Mouse (Mus musculus) forebrain, embryonic 13.5 days (tissue): ENCODE data around the gene Opa1. TPM values are rescaled to one million over a fixed set of nuclear protein-coding genes. Genes with fewer than 3 reads are reported as not detected.
A peak's percentile ranks its signal among the peaks of the same experiment; 100 is the strongest.

Experiments
- ATAC-seq: fragments of 200-750 bp; cut with Nextera tagmentation; 2 replicates; pipeline ENCODE4 v1.8.0; 2017
- H3K27ac ChIP-seq: fragments of 300-500 bp; sonication (generic); 2 replicates; pipeline ENCODE4 v1.5.1; 2015; ENCODE audit warnings: inconsistent platforms, mild to moderate bottlenecking, moderate library complexity
- H3K27me3 ChIP-seq: fragments of 300-500 bp; sonication (generic); 2 replicates; pipeline ENCODE4 v1.6.1; 2015; ENCODE audit warnings: mild to moderate bottlenecking, inconsistent platforms
- H3K36me3 ChIP-seq: fragments of 300-500 bp; sonication (generic); 2 replicates; pipeline ENCODE4 v1.6.1; 2015; ENCODE audit warnings: mild to moderate bottlenecking, inconsistent platforms; ENCODE audit not compliant: poor library complexity, severe bottlenecking
- H3K4me1 ChIP-seq: fragments of 300-500 bp; sonication (generic); 2 replicates; pipeline ENCODE4 v1.6.1; 2015; ENCODE audit warnings: inconsistent platforms
- H3K4me2 ChIP-seq: fragments of 300-500 bp; sonication (generic); 2 replicates; pipeline ENCODE4 v1.6.1; 2015; ENCODE audit warnings: inconsistent platforms, mild to moderate bottlenecking, moderate library complexity
- H3K4me3 ChIP-seq: fragments of 300-500 bp; sonication (generic); 2 replicates; pipeline ENCODE4 v1.5.1; 2015; ENCODE audit warnings: mild to moderate bottlenecking, inconsistent platforms
- H3K9ac ChIP-seq: fragments of 300-500 bp; sonication (generic); 2 replicates; pipeline ENCODE4 v1.6.1; 2015; ENCODE audit warnings: mild to moderate bottlenecking, inconsistent platforms
- H3K9me3 ChIP-seq: fragments of 300-500 bp; sonication (generic); replicated peaks from 2 replicates; pipeline ENCODE4 v1.6.1; 2016; ENCODE audit warnings: inconsistent platforms
- WGBS: fragments of 180-500 bp; shearing (Covaris S2); methylation state at CpG from one replicate; pipeline ENCODE4 v1.1.7; 2015; 5-methylcytosine and 5-hydroxymethylcytosine counted together
- polyA plus RNA-seq: library from polyadenylated mRNA; unstranded; fragments of >200 nt; fragmentation: Nextera tagmentation; extraction: Ambion mirVana; gene quantifications from 2 replicates; pipeline ENCODE4 v1.2.1, GENCODE M21; 2015

Gene Opa1
- polyA plus RNA-seq = 40.0 and 41.6 TPM in 2 replicates

GRCm38 (mm10) chr16:29579167-29579786, at the start of gene Opa1:
TSS of gene Opa1 (plus strand) at chr16:29579334.
- peak within 1 kb of the TSS; percentile 98 for H3K4me3 ChIP-seq

GRCm38 (mm10) chr16:29533641-29534040, 45.5 kb upstream of the Opa1 start:
- H3K9ac ChIP-seq = no peak overlapping the region
- H3K27me3 ChIP-seq = no peaks in the 10 kb centered on the region
- no peak overlapping the region for H3K27ac ChIP-seq
- no peaks in the 10 kb centered on the region for H3K36me3 ChIP-seq
- H3K4me2 ChIP-seq = no peak overlapping the region
- no peaks in the 10 kb centered on the region for H3K9me3 ChIP-seq
- 83% methylated on average over 6 of the region's 6 CpGs for WGBS
- no peak for ATAC-seq
- H3K4me1 ChIP-seq = peaks cover 7% of the 10 kb centered on the region
- no peak overlapping the region for H3K4me3 ChIP-seq

More at GRCm38 (mm10) chr16:29579167-29579786, at the start of gene Opa1:
- no peak within 1 kb of the TSS for H3K27ac ChIP-seq
- no peaks in the 10 kb centered on the region for H3K27me3 ChIP-seq
- no peaks in the 10 kb centered on the region for H3K36me3 ChIP-seq
- 0% methylated on average over 39 of the region's 39 CpGs for WGBS
- H3K4me1 ChIP-seq = peaks cover 14% of the 10 kb centered on the region
- peak within 1 kb of the TSS; percentile 92 for H3K4me2 ChIP-seq
- peak within 1 kb of the TSS; percentile 92 for H3K9ac ChIP-seq
- peak; percentile 99 for ATAC-seq
- no peaks in the 10 kb centered on the region for H3K9me3 ChIP-seq

DNA sequence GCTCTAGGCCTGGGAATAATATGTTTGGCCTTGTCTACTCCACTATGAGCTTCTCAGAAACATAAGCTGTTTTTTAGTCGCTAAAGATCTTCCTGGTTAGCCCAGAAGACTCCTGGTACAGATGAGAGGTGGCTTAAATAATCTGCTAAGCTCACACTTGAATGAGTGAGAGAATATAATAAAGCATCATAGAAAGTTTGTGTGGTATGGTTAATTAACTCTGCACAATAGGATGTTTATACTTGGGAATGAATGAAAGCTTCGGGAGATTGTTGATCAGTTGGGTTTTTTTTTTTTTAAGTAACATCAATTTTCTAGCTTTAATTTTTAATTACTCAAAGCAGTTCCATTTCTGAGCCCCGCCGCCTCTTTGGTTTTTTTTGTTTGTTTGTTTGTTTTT, 43.3 kb upstream of the Opa1 start:
- no peak overlapping the region for H3K9ac ChIP-seq
- no peaks in the 10 kb centered on the region for H3K9me3 ChIP-seq
- no peaks in the 10 kb centered on the region for H3K27me3 ChIP-seq
- no peak overlapping the region for H3K27ac ChIP-seq
- WGBS = 64% methylated on average over 4 of the region's 4 CpGs
- ATAC-seq = no peak
- H3K4me1 ChIP-seq = peaks cover 7% of the 10 kb centered on the region
- no peak overlapping the region for H3K4me2 ChIP-seq
- H3K4me3 ChIP-seq = no peak overlapping the region
- H3K36me3 ChIP-seq = no peaks in the 10 kb centered on the region

DNA sequence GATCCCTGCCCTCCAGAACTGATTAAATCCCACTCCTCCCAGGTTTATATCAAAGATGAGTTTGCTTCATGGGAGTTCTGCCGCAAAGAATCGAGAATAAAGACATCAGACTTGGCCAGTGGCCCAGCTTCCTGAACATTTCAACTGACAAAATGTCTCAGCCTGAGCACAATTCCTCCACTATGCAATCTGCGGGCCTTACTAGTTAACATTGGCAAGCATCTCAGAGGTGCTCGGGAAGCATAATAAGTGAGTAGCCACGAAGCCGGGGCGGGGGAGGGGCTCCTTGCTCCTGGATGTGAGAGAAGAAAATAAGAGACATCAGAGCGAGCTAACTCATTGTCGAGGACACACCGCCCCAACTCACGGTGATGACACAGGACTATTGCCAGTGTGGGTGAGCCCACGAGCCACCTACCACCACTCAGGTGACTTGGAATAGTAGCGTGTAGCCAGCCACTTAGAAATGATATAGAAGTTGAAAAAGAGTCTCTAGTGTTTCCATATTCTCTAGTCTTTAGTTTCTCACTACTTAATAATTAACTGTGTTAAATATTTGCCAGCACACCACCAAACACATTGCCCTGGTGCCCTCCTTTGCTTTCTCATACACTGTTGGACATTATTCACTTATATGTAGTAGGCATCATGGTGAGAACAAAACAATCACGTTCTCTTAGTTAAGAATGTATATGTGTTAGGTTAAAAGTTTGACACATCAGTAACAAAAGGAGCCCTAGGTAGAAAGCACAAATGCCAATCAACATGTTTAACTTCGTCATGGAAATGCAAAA, 42.5 kb upstream of the Opa1 start:
- no peaks in the 10 kb centered on the region for H3K27me3 ChIP-seq
- 50% methylated on average over 15 of the region's 15 CpGs for WGBS
- H3K4me3 ChIP-seq = no peak overlapping the region
- ATAC-seq = peak; percentile 84
- H3K9me3 ChIP-seq = no peaks in the 10 kb centered on the region
- H3K9ac ChIP-seq = no peak overlapping the region
- no peak overlapping the region for H3K27ac ChIP-seq
- no peaks in the 10 kb centered on the region for H3K36me3 ChIP-seq
- peaks cover 7% of the 10 kb centered on the region for H3K4me1 ChIP-seq
- H3K4me2 ChIP-seq = peak overlapping the region; percentile 2; the same call in 1 of the 2 replicates

- H3K27me3 ChIP-seq = 0 out of 2 replicates have a peak, but pooled peaks cover 3% of the 10 kb centered on the region
- no peaks in the 10 kb centered on the region for H3K36me3 ChIP-seq
- H3K4me2 ChIP-seq = no peak overlapping the region
- H3K9ac ChIP-seq = no peak overlapping the region
- H3K9me3 ChIP-seq = no peaks in the 10 kb centered on the region
- no peak overlapping the region for H3K4me3 ChIP-seq
- ATAC-seq = no peak
- no peak overlapping the region for H3K27ac ChIP-seq
- peaks cover 7% of the 10 kb centered on the region for H3K4me1 ChIP-seq
Measured at GRCm38 (mm10) chr16:29539906-29540305, 39.2 kb upstream of the Opa1 start.

DNA sequence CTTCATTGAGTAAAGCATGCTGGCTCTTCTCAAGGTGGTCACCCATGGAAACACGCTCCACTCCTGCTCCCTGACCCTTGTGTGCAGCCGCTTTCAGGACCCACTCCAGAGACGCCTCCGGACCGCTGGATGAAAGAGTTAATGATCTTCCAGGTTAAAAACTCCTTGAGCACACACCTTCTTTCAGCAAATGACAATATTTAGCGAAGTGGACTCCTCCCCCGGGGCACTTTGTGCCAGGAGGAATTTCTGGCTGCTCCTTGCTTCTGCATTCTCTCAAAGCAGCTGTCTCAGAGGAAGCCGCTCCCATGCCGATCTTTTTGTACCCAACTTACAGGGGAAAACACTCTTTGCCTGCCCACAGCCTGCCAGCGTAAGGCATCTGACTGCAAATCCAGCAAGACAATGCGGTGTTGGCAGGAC, 37.9 kb upstream of the Opa1 start:
- Histone ChIP-seq H3K4me3 (no peak overlapping the region), H3K4me2 (no peak overlapping the region), H3K9ac (no peak overlapping the region), H3K36me3 (no peaks in the 10 kb centered on the region), H3K27me3 (0 out of 2 replicates have a peak, but pooled peaks cover 3% of the 10 kb centered on the region), H3K27ac (no peak overlapping the region), H3K9me3 (no peaks in the 10 kb centered on the region), H3K4me1 (peaks cover 4% of the 10 kb centered on the region)
- no peak for ATAC-seq
- WGBS = 75% methylated on average over 11 of the region's 11 CpGs

DNA sequence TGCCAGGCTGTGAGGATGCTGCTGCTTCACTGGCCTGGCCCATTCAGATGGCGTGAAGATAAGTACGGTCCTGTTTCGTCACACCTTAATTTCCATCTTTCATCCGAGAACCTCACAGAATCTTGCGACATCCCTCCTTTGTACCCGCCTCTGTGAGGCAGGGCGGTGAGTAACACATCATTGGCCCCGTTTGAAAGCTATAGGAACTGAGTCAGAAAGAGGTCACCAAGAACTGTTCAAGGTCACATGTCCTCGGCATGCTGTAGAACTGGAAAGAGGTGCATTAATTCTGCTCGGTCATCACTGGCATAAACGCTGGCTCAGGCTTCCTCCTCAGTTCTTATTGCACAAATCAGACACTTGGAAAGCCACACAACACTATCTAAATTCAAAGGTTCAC, 34.3 kb upstream of the Opa1 start, which contains the start of gene Atp13a4:
Gene Atp13a4, minus strand, starts transcription at position 36 of the 400 bp plus-strand sequence.
- Histone ChIP-seq H3K9me3 (no peaks in the 10 kb centered on the region), H3K4me3 (no peak within 1 kb of the TSS), H3K36me3 (no peaks in the 10 kb centered on the region), H3K4me1 (no peaks in the 10 kb centered on the region), H3K27me3 (0 out of 2 replicates have a peak, but pooled peaks cover 3% of the 10 kb centered on the region), H3K9ac (no peak within 1 kb of the TSS), H3K27ac (no peak within 1 kb of the TSS), H3K4me2 (no peak within 1 kb of the TSS)
- WGBS = 81% methylated on average over 11 of the region's 11 CpGs
- ATAC-seq = no peak

- WGBS = 88% methylated on average over 5 of the region's 5 CpGs
- no peak for ATAC-seq
- Histone ChIP-seq H3K4me3 (no peak overlapping the region), H3K27me3 (no peaks in the 10 kb centered on the region), H3K9ac (no peak overlapping the region), H3K27ac (no peak overlapping the region), H3K4me1 (no peaks in the 10 kb centered on the region), H3K9me3 (no peaks in the 10 kb centered on the region), H3K36me3 (no peaks in the 10 kb centered on the region), H3K4me2 (no peak overlapping the region)
Measured at GRCm38 (mm10) chr16:29559667-29560066, 19.5 kb upstream of the Opa1 start.

DNA sequence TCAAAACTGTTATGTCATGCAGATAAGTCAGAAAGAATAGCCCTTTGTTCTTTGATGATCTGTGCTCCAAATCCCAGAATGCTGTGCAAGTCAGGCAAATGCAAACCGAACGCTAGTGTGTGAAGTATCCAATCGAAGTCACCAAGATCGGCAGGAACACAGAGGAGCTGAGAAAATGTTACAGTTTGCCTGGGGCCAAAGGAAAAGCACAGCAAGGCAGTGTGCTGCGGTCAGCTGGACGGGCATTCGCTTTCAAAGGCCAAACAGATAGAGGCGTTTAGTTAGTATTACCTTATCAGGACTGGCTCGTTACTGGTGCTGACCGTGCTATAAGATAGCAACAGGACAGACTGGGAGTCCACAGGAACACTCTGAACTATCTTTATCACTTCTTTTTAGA, 18.7 kb upstream of the Opa1 start:
- no peaks in the 10 kb centered on the region for H3K4me1 ChIP-seq
- no peak overlapping the region for H3K4me3 ChIP-seq
- no peak overlapping the region for H3K27ac ChIP-seq
- H3K4me2 ChIP-seq = no peak overlapping the region
- WGBS = 52% methylated on average over 10 of the region's 10 CpGs
- no peak overlapping the region for H3K9ac ChIP-seq
- H3K27me3 ChIP-seq = no peaks in the 10 kb centered on the region
- H3K36me3 ChIP-seq = no peaks in the 10 kb centered on the region
- H3K9me3 ChIP-seq = no peaks in the 10 kb centered on the region
- ATAC-seq = peak; percentile 53; the same call in 1 of the 2 replicates

- H3K36me3 ChIP-seq = no peaks in the 10 kb centered on the region
- H3K9me3 ChIP-seq = no peaks in the 10 kb centered on the region
- ATAC-seq = peak; percentile 57; the same call in 1 of the 2 replicates
- 6% methylated on average over 7 of the region's 7 CpGs for WGBS
- no peak overlapping the region for H3K27ac ChIP-seq
- no peaks in the 10 kb centered on the region for H3K4me1 ChIP-seq
- no peak overlapping the region for H3K4me2 ChIP-seq
- no peak overlapping the region for H3K4me3 ChIP-seq
- no peaks in the 10 kb centered on the region for H3K27me3 ChIP-seq
- H3K9ac ChIP-seq = no peak overlapping the region
Measured at GRCm38 (mm10) chr16:29560869-29561268, 18.3 kb upstream of the Opa1 start.

DNA sequence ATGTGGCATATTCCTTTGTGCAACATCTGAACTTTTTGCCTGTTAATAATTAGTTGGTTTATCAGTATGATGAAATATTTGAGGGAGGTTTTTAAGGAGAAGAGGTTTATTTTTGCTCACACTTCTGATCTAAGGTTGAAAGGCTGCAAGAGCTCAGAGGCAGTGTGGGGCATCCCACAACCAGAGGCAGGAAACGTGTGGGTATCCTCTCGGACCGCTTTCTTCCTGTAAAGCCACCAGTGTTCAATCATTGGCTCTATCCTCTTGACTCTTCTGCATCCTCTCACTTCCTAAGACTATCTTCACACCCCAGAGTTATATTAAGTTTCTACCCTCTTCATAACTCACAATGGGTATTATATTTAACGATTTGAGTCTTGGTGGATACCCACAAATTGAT, 5.1 kb upstream of the Opa1 start:
- Histone ChIP-seq H3K4me2 (no peak overlapping the region), H3K4me3 (no peak overlapping the region), H3K36me3 (no peaks in the 10 kb centered on the region), H3K4me1 (no peaks in the 10 kb centered on the region), H3K9ac (no peak overlapping the region), H3K9me3 (no peaks in the 10 kb centered on the region), H3K27ac (no peak overlapping the region), H3K27me3 (no peaks in the 10 kb centered on the region)
- 76% methylated on average over 4 of the region's 4 CpGs for WGBS
- ATAC-seq = no peak

DNA sequence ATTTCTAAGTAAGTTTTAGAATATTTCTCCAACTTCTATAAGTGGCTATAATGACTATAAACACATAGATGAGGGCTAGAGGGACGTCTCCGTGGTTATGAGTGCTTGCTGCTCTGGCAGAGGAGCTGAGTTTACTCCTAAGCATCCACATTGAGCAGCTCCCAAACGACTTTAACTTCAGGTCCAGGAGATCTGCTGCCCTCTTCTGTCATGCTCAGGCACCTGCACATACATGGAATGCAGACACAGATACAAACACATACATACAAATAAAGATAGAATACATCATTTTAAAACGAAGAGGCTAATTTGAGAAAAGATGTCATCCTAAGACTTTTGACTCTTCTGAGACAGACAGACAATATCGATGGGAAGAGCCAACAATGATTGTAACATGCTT, 3.5 kb upstream of the Opa1 start:
- H3K9ac ChIP-seq = no peak overlapping the region
- H3K4me1 ChIP-seq = peaks cover 10% of the 10 kb centered on the region
- no peak overlapping the region for H3K4me3 ChIP-seq
- no peak overlapping the region for H3K4me2 ChIP-seq
- no peak overlapping the region for H3K27ac ChIP-seq
- ATAC-seq = no peak
- 20% methylated on average over 5 of the region's 5 CpGs for WGBS
- H3K9me3 ChIP-seq = no peaks in the 10 kb centered on the region
- no peaks in the 10 kb centered on the region for H3K27me3 ChIP-seq
- no peaks in the 10 kb centered on the region for H3K36me3 ChIP-seq
